Mouse (Mus musculus) heart, adult 2 months (tissue): ENCODE measurements at regions not wholly inside any gene's neighbourhood (a gene's known extent, or its start where the extent isn't known, plus 50 kb on each side); places are given as distances from the start of the nearest gene placed in this dataset.

Experiments
- CTCF ChIP-seq: fragments of 200-600 bp; IDR thresholded peaks from 2 replicates; pipeline ENCODE4 v1.8.1; 2022; ENCODE audit warnings: antibody characterized with exemption, mild to moderate bottlenecking, moderate library complexity
- EP300 ChIP-seq: fragments of 200-500 bp; IDR thresholded peaks from 2 replicates; pipeline ENCODE4 v1.6.1; 2011; ENCODE audit warnings: low read depth, low read length, control low read depth; ENCODE audit not compliant: insufficient read depth

GRCm38 (mm10) chr9:59198221-59198875 lies 93.0 kb upstream of the Adpgk start:
- no peak for TF ChIP-seq EP300
- no peak for TF ChIP-seq CTCF
